Mouse (Mus musculus): ENCODE measurements around the gene Clpx.

DNA sequence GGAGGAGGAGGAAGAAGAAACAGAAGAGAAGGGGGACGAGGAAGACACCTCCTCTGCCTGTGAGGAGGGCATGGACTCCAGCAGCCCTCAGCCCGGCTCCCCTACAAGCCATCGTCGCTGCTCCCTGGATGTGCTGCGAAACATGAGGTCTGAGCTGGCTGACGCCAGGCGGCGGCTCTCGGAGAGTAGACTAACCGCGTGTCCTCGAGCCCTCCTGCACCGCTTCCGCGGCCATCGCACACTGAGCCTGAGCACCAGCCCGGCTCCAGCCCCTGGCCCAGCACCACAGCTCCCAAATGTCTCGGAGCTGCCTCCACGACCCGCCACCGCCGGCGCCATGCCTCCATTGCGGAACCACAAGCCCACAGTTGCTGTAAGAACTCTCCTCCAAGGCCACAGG lies 77.7 kb downstream of the Clpx start:
- TF ChIP-seq POLR2A (IDR thresholded peaks at IDR 0.05; ENCODE audit: insufficient read depth, low read length), result no peak
- no peak for TF ChIP-seq CTCF (IDR thresholded peaks at IDR 0.05; ENCODE audit: low read depth, low read length)
- TF ChIP-seq EP300 (IDR thresholded peaks at IDR 0.05; ENCODE audit: insufficient read depth, low read depth, low read length), result no peak

Measured in ES-Bruce4 (cell line).